Mouse (Mus musculus) heart, embryonic 12.5 days (tissue): Measurements from ENCODE around the gene Abhd14a. TPM values are rescaled to one million over a fixed set of nuclear protein-coding genes. Genes with fewer than 3 reads are reported as not detected.
A peak's percentile ranks its signal among the peaks of the same experiment; 100 is the strongest.

Experiments
- ATAC-seq: fragments of 200-750 bp; cut with Nextera tagmentation; 2 replicates; pipeline ENCODE4 v1.8.0; 2017; ENCODE audit warnings: moderate TSS enrichment, moderate library complexity; ENCODE audit not compliant: insufficient number of reproducible peaks, low FRiP score
- H3K27ac ChIP-seq: fragments of 300-500 bp; sonication (generic); 2 replicates; pipeline ENCODE4 v1.5.1; 2016; ENCODE audit warnings: mild to moderate bottlenecking, moderate library complexity; ENCODE audit not compliant: poor library complexity, severe bottlenecking
- H3K27me3 ChIP-seq: fragments of 300-500 bp; sonication (generic); replicated peaks from 2 replicates; pipeline ENCODE4 v1.6.1; 2016; ENCODE audit warnings: mild to moderate bottlenecking, moderate library complexity
- H3K36me3 ChIP-seq: fragments of 300-500 bp; sonication (generic); 2 replicates; pipeline ENCODE4 v1.6.1; 2016; ENCODE audit warnings: mild to moderate bottlenecking, moderate library complexity
- H3K4me1 ChIP-seq: fragments of 300-500 bp; sonication (generic); replicated peaks from 2 replicates; pipeline ENCODE4 v1.6.1; 2016; ENCODE audit warnings: mild to moderate bottlenecking
- H3K4me2 ChIP-seq: fragments of 300-500 bp; sonication (generic); 2 replicates; pipeline ENCODE4 v1.6.1; 2016; ENCODE audit warnings: mild to moderate bottlenecking, moderate library complexity
- H3K4me3 ChIP-seq: fragments of 300-500 bp; sonication (generic); 2 replicates; pipeline ENCODE4 v1.5.1; 2016; ENCODE audit warnings: mild to moderate bottlenecking
- H3K9ac ChIP-seq: fragments of 300-500 bp; sonication (generic); 2 replicates; pipeline ENCODE4 v1.6.1; 2016; ENCODE audit warnings: mild to moderate bottlenecking, moderate library complexity
- H3K9me3 ChIP-seq: fragments of 300-500 bp; sonication (generic); replicated peaks from 2 replicates; pipeline ENCODE4 v1.6.1; 2016; ENCODE audit warnings: mild to moderate bottlenecking, moderate library complexity
- WGBS: fragments of 180-500 bp; shearing (Covaris S2); methylation state at CpG from one replicate; pipeline ENCODE4 v1.1.7; 2016; 5-methylcytosine and 5-hydroxymethylcytosine counted together
- polyA plus RNA-seq: library from polyadenylated mRNA; unstranded; fragments of >200 nt; fragmentation: Nextera tagmentation; extraction: Ambion mirVana; gene quantifications from 2 replicates; pipeline ENCODE4 v1.2.1, GENCODE M21; 2016

The Abhd14a gene
- polyA plus RNA-seq, 1 experiment from 2014 or later, result 44.4 TPM

- peaks cover 31% of the 10 kb centered on the region for H3K4me1 ChIP-seq
- no peak overlapping the region for H3K4me2 ChIP-seq
- H3K9me3 ChIP-seq, result no peaks in the 10 kb centered on the region
- no peak overlapping the region for H3K9ac ChIP-seq
- peaks cover 4% of the 10 kb centered on the region for H3K27me3 ChIP-seq
- ATAC-seq, result no peak
- no peaks in the 10 kb centered on the region for H3K36me3 ChIP-seq
- no peak overlapping the region for H3K27ac ChIP-seq
- 62% methylated on average over 9 of the region's 9 CpGs for WGBS
- no peak overlapping the region for H3K4me3 ChIP-seq
Measured at GRCm38 (mm10) chr9:106469776-106470175, 22.3 kb upstream of the Abhd14a start.

- Histone ChIP-seq H3K4me1 (peaks cover 31% of the 10 kb centered on the region), H3K4me2 (no peak overlapping the region), H3K36me3 (0 out of 2 replicates have a peak, but pooled peaks cover under 1% of the 10 kb centered on the region), H3K9ac (no peak overlapping the region), H3K27me3 (peaks cover 4% of the 10 kb centered on the region), H3K27ac (no peak overlapping the region), H3K4me3 (no peak overlapping the region), H3K9me3 (no peaks in the 10 kb centered on the region)
- WGBS, result 65% methylated on average over 6 of the region's 6 CpGs
- no peak for ATAC-seq
Measured at GRCm38 (mm10) chr9:106469317-106469716, 21.8 kb upstream of the Abhd14a start.

GRCm38 (mm10) chr9:106467746-106468145 is 20.3 kb upstream of the Abhd14a start:
- Histone ChIP-seq H3K9me3 (no peaks in the 10 kb centered on the region), H3K27me3 (peaks cover 13% of the 10 kb centered on the region), H3K4me2 (no peak overlapping the region), H3K36me3 (peaks cover 16% of the 10 kb centered on the region), H3K4me1 (peaks cover 26% of the 10 kb centered on the region), H3K4me3 (no peak overlapping the region), H3K9ac (no peak overlapping the region), H3K27ac (no peak overlapping the region)
- WGBS, result 84% methylated on average over 7 of the region's 7 CpGs
- ATAC-seq, result no peak

GRCm38 (mm10) chr9:106466721-106467120 is 19.2 kb upstream of the Abhd14a start:
- Histone ChIP-seq H3K9me3 (no peaks in the 10 kb centered on the region), H3K4me1 (peaks cover 16% of the 10 kb centered on the region), H3K4me3 (no peak overlapping the region), H3K9ac (no peak overlapping the region), H3K27ac (no peak overlapping the region), H3K27me3 (peaks cover 13% of the 10 kb centered on the region), H3K36me3 (peaks cover 26% of the 10 kb centered on the region), H3K4me2 (no peak overlapping the region)
- no peak for ATAC-seq
- WGBS, result 72% methylated on average over 6 of the region's 6 CpGs

- Histone ChIP-seq H3K27ac (no peak within 1 kb of the TSS), H3K4me3 (peak within 1 kb of the TSS; percentile 59), H3K9ac (peak within 1 kb of the TSS; percentile 71), H3K9me3 (no peaks in the 10 kb centered on the region), H3K4me1 (peaks cover 14% of the 10 kb centered on the region), H3K27me3 (peaks cover 13% of the 10 kb centered on the region), H3K4me2 (peak within 1 kb of the TSS; percentile 93), H3K36me3 (peaks cover 35% of the 10 kb centered on the region)
- WGBS, result 33% methylated on average over 26 of the region's 26 CpGs
- 0 out of 2 replicates have a peak, but pooled peaks have one; percentile 2 for ATAC-seq
Measured at GRCm38 (mm10) chr9:106465571-106466200, 18.2 kb upstream of the Abhd14a start, which contains the start of gene Gpr62. Gene Gpr62 (minus strand): TSS chr9:106465938.

- Histone ChIP-seq H3K27me3 (peaks cover 13% of the 10 kb centered on the region), H3K4me1 (peaks cover 17% of the 10 kb centered on the region), H3K4me3 (peak overlapping the region; percentile 59), H3K9ac (peak overlapping the region; percentile 71), H3K27ac (no peak overlapping the region), H3K4me2 (peak overlapping the region; percentile 93), H3K9me3 (no peaks in the 10 kb centered on the region), H3K36me3 (peaks cover 42% of the 10 kb centered on the region)
- WGBS, result 2% methylated on average over 98 of the region's 99 CpGs
- ATAC-seq, result peak; percentile 75
Measured at GRCm38 (mm10) chr9:106464751-106465541, 17.5 kb upstream of the Abhd14a start.

GRCm38 (mm10) chr9:106463122-106464063 is 15.9 kb upstream of the Abhd14a start:
- H3K9ac ChIP-seq, result peak overlapping the region; percentile 13; the same call in 1 of the 2 replicates
- no peak overlapping the region for H3K27ac ChIP-seq
- WGBS, result 84% methylated on average over 21 of the region's 21 CpGs
- no peaks in the 10 kb centered on the region for H3K9me3 ChIP-seq
- ATAC-seq, result no peak
- H3K4me2 ChIP-seq, result no peak overlapping the region
- H3K4me1 ChIP-seq, result peaks cover 30% of the 10 kb centered on the region
- H3K36me3 ChIP-seq, result peaks cover 48% of the 10 kb centered on the region
- no peak overlapping the region for H3K4me3 ChIP-seq
- H3K27me3 ChIP-seq, result peaks cover 13% of the 10 kb centered on the region

- H3K4me1 ChIP-seq, result peaks cover 40% of the 10 kb centered on the region
- H3K4me3 ChIP-seq, result no peak overlapping the region
- H3K9me3 ChIP-seq, result no peaks in the 10 kb centered on the region
- ATAC-seq, result no peak
- no peak overlapping the region for H3K4me2 ChIP-seq
- H3K36me3 ChIP-seq, result peaks cover 48% of the 10 kb centered on the region
- 88% methylated on average over 12 of the region's 12 CpGs for WGBS
- peaks cover 13% of the 10 kb centered on the region for H3K27me3 ChIP-seq
- H3K27ac ChIP-seq, result no peak overlapping the region
- no peak overlapping the region for H3K9ac ChIP-seq
Measured at GRCm38 (mm10) chr9:106462430-106462800, 14.9 kb upstream of the Abhd14a start.

- WGBS, result 84% methylated on average over 16 of the region's 16 CpGs
Measured at GRCm38 (mm10) chr9:106461641-106462429, 14.4 kb upstream of the Abhd14a start.

GRCm38 (mm10) chr9:106461026-106461415 is 13.5 kb upstream of the Abhd14a start:
- Histone ChIP-seq H3K4me3 (no peak overlapping the region), H3K27me3 (peaks cover 13% of the 10 kb centered on the region), H3K4me1 (peaks cover 54% of the 10 kb centered on the region), H3K27ac (no peak overlapping the region), H3K36me3 (peaks cover 50% of the 10 kb centered on the region), H3K9ac (no peak overlapping the region), H3K9me3 (no peaks in the 10 kb centered on the region), H3K4me2 (no peak overlapping the region)
- WGBS, result 87% methylated on average over 9 of the region's 9 CpGs
- no peak for ATAC-seq

More at GRCm38 (mm10) chr9:106461641-106462429, 14.4 kb upstream of the Abhd14a start:
- peaks cover 46% of the 10 kb centered on the region for H3K4me1 ChIP-seq
- no peak overlapping the region for H3K4me3 ChIP-seq
- no peaks in the 10 kb centered on the region for H3K9me3 ChIP-seq
- H3K27ac ChIP-seq, result no peak overlapping the region
- ATAC-seq, result no peak
- peaks cover 13% of the 10 kb centered on the region for H3K27me3 ChIP-seq
- H3K9ac ChIP-seq, result no peak overlapping the region
- no peak overlapping the region for H3K4me2 ChIP-seq
- H3K36me3 ChIP-seq, result peaks cover 48% of the 10 kb centered on the region
